Mouse (Mus musculus): ENCODE results near the gene Lsm14b.

The Lsm14b gene

GRCm38 (mm10) chr2:180069770-180070480 lies 45.1 kb downstream of the Lsm14b start:
- DNase-seq = no peak

GRCm38 (mm10) chr2:180070481-180071453 lies 46.0 kb downstream of the Lsm14b start, which contains the start of gene Mtg2:
Gene Mtg2, plus strand, starts transcription at chr2:180070588.
- DNase-seq = peak; percentile 96 to 97

- DNase-seq = no peak
Observed at GRCm38 (mm10) chr2:180071671-180072070, 46.9 kb downstream of the Lsm14b start.

- DNase-seq = no peak
Observed at GRCm38 (mm10) chr2:180072886-180073285, 48.1 kb downstream of the Lsm14b start.

GRCm38 (mm10) chr2:180077622-180078021 lies 52.8 kb downstream of the Lsm14b start:
- no peak for DNase-seq

- DNase-seq = no peak
Observed at GRCm38 (mm10) chr2:180080680-180081079, 55.9 kb downstream of the Lsm14b start.

GRCm38 (mm10) chr2:180083063-180083462 lies 58.3 kb downstream of the Lsm14b start:
- no peak for DNase-seq

GRCm38 (mm10) chr2:180084565-180084964 lies 59.8 kb downstream of the Lsm14b start:
- DNase-seq = no peak
